Mouse (Mus musculus) forebrain, embryonic 10.5 days (tissue): ENCODE measurements around the gene Nfkbie. TPM values are rescaled to one million over a fixed set of nuclear protein-coding genes. Genes with fewer than 3 reads are reported as not detected.

Experiments used
- DNase-seq: peaks from one replicate; pipeline ENCODE4 v3.0.0-alpha.2; 2017; ENCODE audit warnings: low spot score; ENCODE audit errors: extremely low spot score
- H3K27ac ChIP-seq: fragments of 300-500 bp; sonication (generic); 2 replicates; pipeline ENCODE4 v1.5.1; 2016; ENCODE audit warnings: mild to moderate bottlenecking
- H3K27me3 ChIP-seq: fragments of 300-500 bp; sonication (generic); 2 replicates; pipeline ENCODE4 v1.6.1; 2016; ENCODE audit warnings: mild to moderate bottlenecking; ENCODE audit not compliant: poor library complexity, severe bottlenecking
- H3K36me3 ChIP-seq: fragments of 300-500 bp; sonication (generic); replicated peaks from 2 replicates; pipeline ENCODE4 v1.6.1; 2016; ENCODE audit warnings: mild to moderate bottlenecking, moderate library complexity
- H3K4me1 ChIP-seq: fragments of 300-500 bp; sonication (generic); 2 replicates; pipeline ENCODE4 v1.6.1; 2016
- H3K4me3 ChIP-seq: fragments of 300-500 bp; sonication (generic); 2 replicates; pipeline ENCODE4 v1.5.1; 2016; ENCODE audit warnings: mild to moderate bottlenecking, moderate library complexity
- H3K9me3 ChIP-seq: fragments of 300-500 bp; sonication (generic); 2 replicates; pipeline ENCODE4 v1.6.1; 2016; ENCODE audit warnings: mild to moderate bottlenecking, moderate library complexity
- WGBS: fragments of 180-500 bp; shearing (Covaris S2); methylation state at CpG from one replicate; pipeline ENCODE4 v1.1.7; 2016; 5-methylcytosine and 5-hydroxymethylcytosine counted together
- polyA plus RNA-seq: library from polyadenylated mRNA; unstranded; fragments of >200 nt; fragmentation: Nextera tagmentation; extraction: Ambion mirVana; gene quantifications from 2 replicates; pipeline ENCODE4 v1.2.1, GENCODE M21; 2016

Nfkbie gene
- polyA plus RNA-seq, 1 experiment from 2014 or later: 6.6 TPM

DNA sequence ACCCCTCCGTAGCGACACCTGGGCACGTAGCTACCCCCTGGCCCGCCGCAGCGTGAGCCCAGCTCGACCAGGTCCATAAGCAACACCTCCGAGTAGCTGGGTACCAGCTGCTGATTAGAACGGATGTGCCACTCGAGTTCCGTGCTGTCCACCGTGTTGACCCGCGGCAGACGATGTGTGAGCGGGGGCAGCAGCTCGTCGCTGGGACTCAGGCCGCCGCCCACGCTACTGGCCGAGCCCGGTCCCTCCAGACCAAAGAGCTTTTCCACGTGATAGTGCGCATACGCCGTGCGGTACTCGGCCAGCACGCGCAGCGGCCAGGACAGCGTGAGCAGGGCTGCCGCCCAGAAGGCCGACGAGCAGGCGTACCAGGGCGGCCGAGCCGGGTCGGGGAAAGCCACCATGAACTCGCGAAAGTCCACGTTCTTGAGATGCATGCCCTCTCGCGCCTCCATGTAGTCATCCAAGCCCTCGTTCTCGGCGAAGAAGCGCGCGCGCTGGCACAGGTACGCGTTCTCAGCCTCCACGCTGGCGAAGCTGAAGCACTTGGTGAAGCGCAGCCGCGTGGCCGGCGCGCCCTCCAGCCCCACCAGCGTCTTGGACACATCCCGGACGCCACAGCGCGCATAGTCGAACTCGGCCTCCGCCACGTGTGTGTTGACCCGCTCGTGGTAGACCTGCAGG lies 10.1 kb upstream of the Nfkbie start:
- Histone ChIP-seq H3K27me3 (peaks cover 92% of the 10 kb centered on the region), H3K27ac (no peak overlapping the region), H3K4me1 (peaks cover 59% of the 10 kb centered on the region), H3K4me3 (peak overlapping the region; percentile 44), H3K9me3 (no peaks in the 10 kb centered on the region; the same call in 1 of the 2 replicates), H3K36me3 (peaks cover 21% of the 10 kb centered on the region)
- WGBS: 5% methylated on average over 74 of the region's 74 CpGs
- no peak for DNase-seq

DNA sequence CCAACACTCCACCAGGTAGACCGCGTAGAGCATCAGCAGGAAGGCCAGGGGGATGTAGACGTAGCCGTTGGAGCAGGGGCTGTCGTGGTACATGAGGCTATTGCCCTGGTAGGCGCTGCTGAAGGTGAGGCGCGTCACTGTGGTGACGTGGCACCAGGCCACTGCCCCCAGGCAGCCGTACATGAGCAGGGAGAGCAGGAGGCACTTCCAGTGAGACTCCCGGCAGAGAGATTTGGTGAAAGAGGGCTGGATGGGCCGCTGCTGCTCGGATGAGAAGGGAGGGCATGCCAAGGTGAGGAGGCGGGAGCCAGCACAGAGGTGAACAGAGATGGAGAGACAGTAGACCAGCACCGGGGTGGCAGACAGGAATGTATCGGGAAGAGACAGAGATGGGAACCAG lies 8.6 kb upstream of the Nfkbie start:
- H3K27me3 ChIP-seq: peaks cover 90% of the 10 kb centered on the region
- H3K27ac ChIP-seq: no peak overlapping the region
- 68% methylated on average over 16 of the region's 16 CpGs for WGBS
- DNase-seq: no peak
- H3K4me1 ChIP-seq: peaks cover 74% of the 10 kb centered on the region
- no peaks in the 10 kb centered on the region; the same call in 1 of the 2 replicates for H3K9me3 ChIP-seq
- no peak overlapping the region for H3K4me3 ChIP-seq
- peaks cover 21% of the 10 kb centered on the region for H3K36me3 ChIP-seq

DNA sequence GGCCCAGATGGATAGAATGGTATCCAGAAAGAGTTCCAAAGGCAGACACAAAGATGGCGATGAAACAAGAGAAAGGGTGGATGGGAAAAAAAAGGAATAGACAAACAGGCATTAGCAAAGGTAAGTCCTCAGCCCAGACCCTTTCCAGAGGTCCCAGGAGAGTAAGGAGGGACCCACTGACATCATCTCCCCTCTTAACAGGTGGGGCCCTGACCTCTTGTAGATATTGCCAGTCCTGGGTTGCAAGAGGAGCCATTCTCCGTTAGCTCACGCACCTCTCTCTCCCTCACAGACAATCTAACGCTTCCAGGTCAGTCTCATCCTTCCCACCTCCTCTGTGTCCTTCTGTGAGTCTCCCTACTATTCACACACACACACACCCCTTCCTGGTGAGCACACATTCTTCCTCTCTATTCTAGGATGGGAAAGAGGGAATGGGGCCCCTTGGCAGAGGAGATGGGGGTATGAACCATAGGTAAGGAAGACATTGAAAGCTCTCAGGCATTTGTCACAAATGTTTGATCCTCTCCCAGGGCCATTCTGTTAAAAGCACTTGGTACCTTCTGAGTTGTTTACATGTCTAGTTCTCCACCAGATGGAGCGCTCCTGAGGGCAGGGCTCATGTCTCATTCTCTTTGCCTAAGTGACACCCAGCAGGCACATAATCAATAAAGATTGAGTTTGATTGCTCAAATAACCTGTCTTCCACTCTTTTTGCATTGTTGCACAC lies 7.9 kb upstream of the Nfkbie start:
- WGBS: 81% methylated on average over 5 of the region's 5 CpGs
- Histone ChIP-seq H3K27me3 (peaks cover 83% of the 10 kb centered on the region), H3K4me3 (no peak overlapping the region), H3K36me3 (peaks cover 21% of the 10 kb centered on the region), H3K4me1 (peaks cover 76% of the 10 kb centered on the region), H3K27ac (no peak overlapping the region), H3K9me3 (no peaks in the 10 kb centered on the region; the same call in 1 of the 2 replicates)
- DNase-seq: no peak

DNA sequence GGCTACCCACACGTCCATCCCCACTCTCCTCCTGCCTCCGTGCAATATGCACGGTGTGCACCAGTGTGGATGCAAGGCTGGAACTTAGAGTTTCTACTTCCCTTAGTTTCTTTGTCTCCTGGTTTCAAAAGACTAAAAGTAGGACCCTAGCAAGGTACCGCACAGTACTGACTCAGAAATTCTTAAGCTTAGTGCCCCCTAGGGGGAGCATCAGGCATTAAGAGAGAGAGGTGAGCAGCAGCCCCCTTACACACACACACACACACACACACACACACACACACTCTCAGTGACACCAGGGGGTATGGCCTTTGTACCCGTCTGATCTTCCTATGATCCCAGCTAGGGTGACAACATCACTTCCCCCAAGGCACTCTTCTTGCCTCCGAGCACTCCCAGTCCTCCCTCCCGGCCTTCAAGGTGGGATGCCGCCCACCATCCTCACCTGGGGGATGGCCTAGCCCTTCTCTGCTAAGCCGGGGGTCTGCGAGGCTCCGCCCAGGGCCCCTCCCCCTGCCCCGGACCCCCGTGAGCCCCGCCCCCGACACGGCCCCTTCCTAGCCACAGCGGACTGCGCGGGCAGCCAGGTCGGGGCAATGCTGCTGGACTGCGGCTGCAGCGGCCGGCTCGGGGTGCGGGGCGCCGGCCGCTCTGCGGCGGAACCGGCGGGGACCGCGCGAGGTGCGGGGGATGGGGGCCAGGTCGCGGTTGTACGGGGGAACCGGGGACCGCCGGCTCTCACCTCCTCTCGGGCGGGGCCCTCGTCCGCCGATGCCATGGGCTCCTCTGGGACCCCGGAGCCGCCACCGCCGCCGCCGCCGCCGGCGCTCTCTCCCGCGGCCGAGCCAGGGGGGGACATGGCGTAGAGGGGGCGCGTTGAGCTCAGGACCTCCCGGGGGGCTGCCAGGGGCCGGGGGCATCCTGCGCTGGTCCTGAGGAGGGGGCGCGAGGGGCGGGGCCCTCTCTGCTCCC lies 6.7 kb upstream of the Nfkbie start:
- Histone ChIP-seq H3K9me3 (no peaks in the 10 kb centered on the region; the same call in 1 of the 2 replicates), H3K27me3 (peaks cover 75% of the 10 kb centered on the region), H3K4me3 (peak overlapping the region; percentile 96), H3K4me1 (peaks cover 66% of the 10 kb centered on the region), H3K36me3 (peaks cover 21% of the 10 kb centered on the region), H3K27ac (peak overlapping the region; percentile 98)
- DNase-seq: peak; percentile 69
- 2% methylated on average over 57 of the region's 68 CpGs for WGBS

DNA sequence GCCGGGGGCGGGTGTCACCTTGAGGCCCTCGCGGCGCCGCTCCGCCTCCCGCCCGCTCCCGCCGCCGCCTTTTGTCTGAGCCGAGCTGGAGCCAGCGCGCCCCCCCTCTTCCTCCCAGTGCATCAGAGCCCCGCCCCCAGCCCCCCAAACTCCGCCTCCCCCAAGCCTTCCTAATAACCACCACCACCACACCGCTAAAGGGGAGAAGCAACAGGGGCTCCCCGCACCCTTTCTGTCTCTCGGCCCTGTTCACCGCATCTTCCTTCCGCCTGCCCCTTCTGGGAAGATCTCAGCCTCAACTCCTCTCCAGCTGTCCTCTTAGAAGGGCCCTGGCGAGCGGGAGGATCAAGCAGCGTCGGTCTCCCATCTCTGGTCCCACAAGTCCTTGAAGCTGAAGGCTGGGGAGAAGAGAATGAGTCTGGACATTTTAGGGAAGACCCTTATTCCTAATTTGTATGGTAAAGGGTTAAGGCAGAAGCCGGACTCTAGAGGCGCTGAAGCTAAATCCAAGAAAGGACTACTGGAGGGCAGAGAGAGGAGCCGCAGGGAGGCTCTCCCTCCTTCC lies 5.8 kb upstream of the Nfkbie start, which contains the start of gene Tmem151b:
Tmem151b (minus strand) TSS at position 61 of the 565 bp plus-strand sequence.
- Histone ChIP-seq H3K9me3 (no peaks in the 10 kb centered on the region; the same call in 1 of the 2 replicates), H3K27ac (peak within 1 kb of the TSS; percentile 98), H3K36me3 (peaks cover 19% of the 10 kb centered on the region), H3K4me3 (peak within 1 kb of the TSS; percentile 96), H3K4me1 (peaks cover 59% of the 10 kb centered on the region), H3K27me3 (peaks cover 75% of the 10 kb centered on the region)
- 2% methylated on average over 17 of the region's 29 CpGs for WGBS
- peak; percentile 73 for DNase-seq

DNA sequence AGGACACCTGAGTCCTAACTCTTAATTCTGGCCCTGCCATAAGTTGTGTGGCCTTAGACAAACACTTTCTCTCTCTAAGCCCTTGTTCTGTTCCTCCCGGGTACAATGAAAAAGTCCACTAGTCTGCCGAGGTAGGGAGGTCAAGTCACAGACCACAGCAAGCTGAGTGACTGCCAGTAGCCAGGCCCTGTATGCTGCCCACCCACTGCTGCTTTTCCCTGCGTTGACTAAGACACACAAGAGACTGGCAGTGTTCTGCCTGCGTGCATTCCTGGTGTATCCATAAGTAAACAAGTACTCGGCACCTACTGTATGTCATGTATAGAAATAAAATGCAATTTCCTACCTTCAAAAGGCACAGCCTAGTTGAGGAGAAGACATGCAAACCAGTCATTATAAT lies 5.2 kb upstream of the Nfkbie start:
- Histone ChIP-seq H3K36me3 (peaks cover 14% of the 10 kb centered on the region), H3K27me3 (peaks cover 70% of the 10 kb centered on the region), H3K4me3 (peak overlapping the region; percentile 96), H3K4me1 (peaks cover 59% of the 10 kb centered on the region), H3K9me3 (no peaks in the 10 kb centered on the region), H3K27ac (peak overlapping the region; percentile 98)
- WGBS: 36% methylated on average over 5 of the region's 5 CpGs
- no peak for DNase-seq

DNA sequence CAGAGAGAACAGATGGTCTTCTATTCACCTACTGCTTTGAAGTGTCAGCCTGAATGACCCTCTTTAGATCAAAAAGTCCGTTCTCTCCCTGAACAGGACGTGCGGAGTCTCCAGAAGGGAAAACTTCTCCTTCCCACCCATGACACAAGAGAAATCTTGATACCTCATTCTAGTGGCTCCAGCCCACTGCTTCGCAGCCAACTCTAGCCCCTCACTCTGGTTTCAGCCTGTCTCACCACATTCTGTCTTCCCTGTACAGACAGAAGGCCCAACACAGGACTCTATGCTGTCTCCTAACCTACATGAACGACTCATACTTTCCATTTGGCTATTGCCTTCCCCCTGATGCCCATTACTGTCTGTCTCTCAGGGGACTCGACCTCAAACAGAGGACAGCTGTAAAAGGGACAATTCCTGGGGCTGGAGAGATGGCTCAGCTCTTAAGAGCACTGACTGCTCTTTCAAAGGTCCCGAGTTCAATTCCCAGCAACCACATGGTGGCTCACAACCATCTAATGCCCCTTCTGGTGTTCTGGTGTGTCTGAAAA lies 4.2 kb upstream of the Nfkbie start:
- no peak for DNase-seq
- no peak overlapping the region for H3K4me3 ChIP-seq
- peaks cover 7% of the 10 kb centered on the region for H3K36me3 ChIP-seq
- 59% methylated on average over 7 of the region's 7 CpGs for WGBS
- H3K9me3 ChIP-seq: no peaks in the 10 kb centered on the region
- H3K27me3 ChIP-seq: peaks cover 65% of the 10 kb centered on the region
- H3K27ac ChIP-seq: no peak overlapping the region
- peaks cover 61% of the 10 kb centered on the region for H3K4me1 ChIP-seq

DNA sequence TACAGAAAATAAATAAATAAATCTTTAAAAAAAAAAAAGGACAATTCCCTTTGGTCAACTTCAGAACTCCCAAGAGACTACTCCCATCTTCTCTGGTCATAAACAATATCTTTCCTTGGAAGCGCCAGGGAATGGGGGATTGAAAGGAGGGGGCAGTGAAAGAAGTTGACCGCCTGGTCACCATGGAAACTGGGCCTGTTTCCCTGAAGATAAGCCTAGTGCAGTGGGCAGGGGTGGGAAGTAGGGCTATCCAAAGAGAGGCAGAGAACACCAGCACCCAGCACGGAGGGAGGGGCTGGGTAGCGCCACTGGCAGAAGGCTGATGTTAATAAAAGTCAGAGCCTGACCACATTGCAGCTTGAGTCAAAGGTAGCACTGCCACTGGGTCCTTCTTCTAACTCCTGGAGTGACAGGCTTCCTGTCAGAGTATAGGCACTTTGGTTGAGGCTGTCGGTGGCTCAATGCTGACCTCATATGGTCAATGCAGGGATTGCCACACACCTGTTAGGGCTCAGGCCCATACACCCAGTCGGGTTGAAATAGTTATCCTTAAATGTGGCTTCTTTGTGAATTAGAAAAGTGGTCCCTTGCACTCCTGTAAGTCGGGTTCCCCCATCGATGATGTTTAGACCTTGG lies 3.6 kb upstream of the Nfkbie start:
- Histone ChIP-seq H3K27me3 (peaks cover 65% of the 10 kb centered on the region), H3K4me3 (peak overlapping the region; percentile 26), H3K4me1 (peaks cover 66% of the 10 kb centered on the region), H3K36me3 (peaks cover 1% of the 10 kb centered on the region; the same call in 1 of the 2 replicates), H3K9me3 (no peaks in the 10 kb centered on the region), H3K27ac (no peak overlapping the region)
- WGBS: 6% methylated on average over 8 of the region's 8 CpGs
- peak; percentile 77 for DNase-seq

DNA sequence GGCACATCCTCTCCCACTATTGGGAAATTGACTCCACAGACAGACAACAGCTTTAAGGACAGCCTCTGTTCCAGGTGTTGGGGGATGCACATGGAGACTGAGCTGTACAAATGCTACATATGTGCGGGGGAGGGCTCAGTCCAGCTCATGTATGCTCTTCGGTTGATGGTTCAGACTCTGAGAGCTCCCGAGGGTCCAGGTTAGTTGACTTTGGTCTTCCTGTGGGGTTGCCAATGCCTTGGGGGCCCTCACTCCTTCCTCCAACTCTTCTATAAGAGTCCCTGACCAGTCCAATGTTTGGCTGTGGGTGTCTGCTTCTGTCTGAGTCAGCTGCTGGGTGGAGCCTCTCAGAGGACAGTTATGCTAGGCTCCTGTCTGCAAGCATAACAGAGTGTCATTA lies 2.4 kb upstream of the Nfkbie start:
- H3K4me1 ChIP-seq: peaks cover 75% of the 10 kb centered on the region
- DNase-seq: no peak
- H3K27ac ChIP-seq: no peak overlapping the region
- WGBS: 80% methylated on average over 3 of the region's 3 CpGs
- peaks cover 65% of the 10 kb centered on the region for H3K27me3 ChIP-seq
- no peaks in the 10 kb centered on the region for H3K9me3 ChIP-seq
- no peak overlapping the region for H3K4me3 ChIP-seq
- H3K36me3 ChIP-seq: no peaks in the 10 kb centered on the region

DNA sequence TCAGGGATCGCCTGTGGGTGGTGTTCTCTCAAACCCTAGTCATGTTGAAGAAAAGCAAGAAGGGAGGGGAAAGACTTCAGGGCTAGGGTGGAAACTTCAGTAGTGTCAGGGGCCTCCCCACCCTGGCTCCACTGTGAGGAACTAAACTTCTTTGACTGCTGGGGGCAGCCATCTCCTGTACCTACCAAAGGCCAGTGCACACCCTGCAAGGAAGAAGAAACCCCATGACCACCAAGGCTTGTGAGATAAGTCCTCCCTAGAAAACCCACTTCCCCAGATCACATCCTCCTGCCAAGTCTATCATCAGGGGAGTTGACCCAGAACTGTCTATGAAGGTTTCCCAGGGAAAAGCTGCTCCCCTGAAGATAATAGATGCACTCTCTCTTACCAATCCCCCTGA lies 1.1 kb upstream of the Nfkbie start:
- Histone ChIP-seq H3K9me3 (no peaks in the 10 kb centered on the region), H3K36me3 (0 out of 2 replicates have a peak, but pooled peaks cover 3% of the 10 kb centered on the region), H3K27me3 (peaks cover 61% of the 10 kb centered on the region), H3K27ac (no peak overlapping the region), H3K4me1 (peaks cover 74% of the 10 kb centered on the region), H3K4me3 (0 out of 2 replicates have a peak overlapping the region, but pooled peaks have one; percentile 62)
- WGBS: 22% methylated on average over 1 of the region's 1 CpGs
- DNase-seq: no peak

DNA sequence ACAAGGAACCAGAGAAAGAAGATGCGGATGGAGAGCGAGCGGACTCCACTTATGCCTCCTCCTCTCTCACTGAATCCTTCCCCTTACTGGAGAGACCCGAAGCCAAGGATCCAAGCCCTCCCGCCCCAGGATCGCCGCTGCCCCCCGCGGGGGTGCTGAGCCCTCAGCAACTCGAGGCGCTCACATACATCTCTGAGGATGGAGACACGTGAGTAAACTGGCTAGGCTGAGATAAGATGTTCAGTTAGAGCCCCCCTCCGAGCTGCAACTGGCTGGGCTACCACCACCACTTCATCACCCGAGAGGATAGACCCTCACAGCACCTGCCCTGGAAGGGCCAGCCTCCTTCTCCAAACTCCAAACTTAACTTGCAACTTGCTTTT lies 595 bp downstream of the Nfkbie start:
- WGBS: 3% methylated on average over 14 of the region's 14 CpGs
- Histone ChIP-seq H3K4me1 (peaks cover 59% of the 10 kb centered on the region), H3K4me3 (peak overlapping the region; percentile 62), H3K27me3 (peaks cover 49% of the 10 kb centered on the region), H3K36me3 (0 out of 2 replicates have a peak, but pooled peaks cover 3% of the 10 kb centered on the region), H3K27ac (peak overlapping the region; percentile 81), H3K9me3 (no peaks in the 10 kb centered on the region)
- no peak for DNase-seq
